Mouse (Mus musculus): Measurements from ENCODE around the gene Gadd45b. TPM values are rescaled to one million over a fixed set of nuclear protein-coding genes. Genes with fewer than 3 reads are reported as not detected.

Gadd45b gene
- polyA plus RNA-seq, 1 experiment from 2014 or later, result 6.5 TPM

DNA sequence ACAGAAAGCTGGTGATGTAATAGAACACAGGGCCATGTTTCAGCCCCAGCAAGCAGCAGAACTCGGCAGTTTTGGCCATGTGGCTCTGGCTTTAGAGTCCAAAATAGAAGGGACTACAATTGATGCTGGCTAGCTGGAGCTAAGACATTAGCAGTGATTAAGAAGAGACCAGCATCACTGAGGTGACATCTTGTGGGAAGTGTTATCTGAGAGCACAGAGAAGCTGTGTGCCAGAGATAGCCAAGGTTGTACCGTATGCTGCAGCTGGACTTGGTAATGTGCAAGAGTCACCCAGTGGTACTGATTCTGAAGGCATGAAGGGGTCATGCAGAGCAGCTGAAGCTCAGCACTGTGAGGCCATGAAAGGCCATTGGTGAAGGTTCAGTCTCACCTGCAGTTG is 14.6 kb upstream of the Gadd45b start:
- Histone ChIP-seq H3K9me3 (no peaks in the 10 kb centered on the region), H3K4me1 (peaks cover 37% of the 10 kb centered on the region), H3K4me3 (peak overlapping the region; percentile 99; the same call in 1 of the 2 replicates), H3K27ac (replicated peaks) (no peak overlapping the region), H3K27me3 (replicated peaks; ENCODE audit: low read depth, poor library complexity, severe bottlenecking) (no peaks in the 10 kb centered on the region), H3K36me3 (replicated peaks) (peaks cover 62% of the 10 kb centered on the region)
- WGBS, result 83% methylated on average over 2 of the region's 2 CpGs
- DNase-seq (ENCODE audit: low spot score), result no peak

- 92% methylated on average over 4 of the region's 4 CpGs for WGBS
- Histone ChIP-seq H3K4me1 (peaks cover 37% of the 10 kb centered on the region), H3K9me3 (no peaks in the 10 kb centered on the region), H3K27me3 (replicated peaks; ENCODE audit: low read depth, poor library complexity, severe bottlenecking) (no peaks in the 10 kb centered on the region), H3K36me3 (replicated peaks) (peaks cover 57% of the 10 kb centered on the region), H3K4me3 (peak overlapping the region; percentile 99; the same call in 1 of the 2 replicates), H3K27ac (replicated peaks) (no peak overlapping the region)
- no peak for DNase-seq (ENCODE audit: low spot score)
Observed at GRCm38 (mm10) chr10:80915736-80916135, 14.1 kb upstream of the Gadd45b start.

DNA sequence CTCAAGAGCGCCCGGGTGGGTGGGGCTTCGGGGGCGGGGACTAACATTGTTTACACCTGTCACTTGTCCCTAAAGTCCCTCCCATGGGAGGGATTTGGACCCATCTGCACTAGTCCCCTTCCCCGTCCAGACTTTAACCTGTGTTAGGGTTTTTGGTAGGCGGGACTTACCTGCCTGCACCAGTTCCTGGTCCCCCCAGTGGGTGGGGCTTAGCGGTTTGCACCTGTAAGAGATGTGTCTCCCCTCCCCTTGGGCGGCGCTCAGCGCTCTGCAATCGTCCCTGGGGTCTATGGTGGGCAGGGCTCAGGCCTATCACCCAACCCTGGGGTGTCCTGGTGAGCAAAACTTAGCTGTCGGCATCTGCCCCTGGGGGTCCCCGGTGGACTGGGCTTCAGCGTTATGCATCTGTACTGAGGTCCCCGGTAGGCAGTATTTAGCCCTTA is 12.5 kb upstream of the Gadd45b start:
- Histone ChIP-seq H3K36me3 (replicated peaks) (peaks cover 41% of the 10 kb centered on the region), H3K4me3 (peak overlapping the region; percentile 99), H3K4me1 (peaks cover 46% of the 10 kb centered on the region), H3K27me3 (replicated peaks; ENCODE audit: low read depth, poor library complexity, severe bottlenecking) (0 out of 2 replicates have a peak, but pooled peaks cover 7% of the 10 kb centered on the region), H3K9me3 (no peaks in the 10 kb centered on the region), H3K27ac (replicated peaks) (peak overlapping the region; percentile 94)
- WGBS, result under 1% methylated on average over 15 of the region's 15 CpGs
- peak; percentile 49 for DNase-seq (ENCODE audit: low spot score)

DNA sequence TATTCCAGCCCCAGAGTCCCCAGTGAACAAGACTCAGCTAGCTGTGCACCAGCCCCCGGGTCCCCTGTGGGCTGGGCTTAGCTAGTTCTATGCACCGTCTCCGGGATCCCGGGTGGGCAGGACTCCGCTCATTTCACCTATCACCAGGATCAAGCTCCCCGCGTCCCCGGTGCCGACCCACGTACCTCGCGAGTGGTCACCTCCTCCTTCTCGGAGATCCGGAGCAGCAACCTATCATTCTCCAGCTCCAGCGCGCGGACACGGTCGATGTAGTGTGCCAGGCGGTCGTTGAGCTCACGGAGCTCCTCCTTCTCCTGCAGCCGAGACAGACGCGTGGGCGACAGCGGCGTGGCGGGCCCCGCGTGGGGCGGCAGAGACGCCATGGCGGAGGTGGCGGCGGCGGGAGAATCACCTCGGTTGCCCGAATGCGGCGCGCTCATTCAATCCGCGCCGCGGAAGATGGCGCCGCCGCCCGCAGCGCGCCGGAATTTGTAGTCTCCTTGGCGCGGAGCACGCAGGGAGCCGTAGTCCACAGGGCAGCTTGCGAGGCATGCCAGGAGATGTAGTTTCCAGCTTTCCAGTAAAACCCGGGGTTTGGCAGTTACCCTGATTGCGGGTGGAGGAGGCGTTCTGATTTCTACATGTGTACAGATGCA is 12.0 kb upstream of the Gadd45b start, which contains the start of gene Lmnb2:
TSS of gene Lmnb2 (minus strand) at position 467 of the 656 bp plus-strand sequence.
- H3K4me3 ChIP-seq, result peak within 1 kb of the TSS; percentile 99
- peak; percentile 82 for DNase-seq (ENCODE audit: low spot score)
- H3K4me1 ChIP-seq, result peaks cover 46% of the 10 kb centered on the region
- H3K36me3 ChIP-seq (replicated peaks), result peaks cover 35% of the 10 kb centered on the region
- H3K27me3 ChIP-seq (replicated peaks; ENCODE audit: low read depth, poor library complexity, severe bottlenecking), result 0 out of 2 replicates have a peak, but pooled peaks cover 11% of the 10 kb centered on the region
- WGBS, result 1% methylated on average over 61 of the region's 61 CpGs
- H3K27ac ChIP-seq (replicated peaks), result peak within 1 kb of the TSS; percentile 94
- H3K9me3 ChIP-seq, result no peaks in the 10 kb centered on the region

DNA sequence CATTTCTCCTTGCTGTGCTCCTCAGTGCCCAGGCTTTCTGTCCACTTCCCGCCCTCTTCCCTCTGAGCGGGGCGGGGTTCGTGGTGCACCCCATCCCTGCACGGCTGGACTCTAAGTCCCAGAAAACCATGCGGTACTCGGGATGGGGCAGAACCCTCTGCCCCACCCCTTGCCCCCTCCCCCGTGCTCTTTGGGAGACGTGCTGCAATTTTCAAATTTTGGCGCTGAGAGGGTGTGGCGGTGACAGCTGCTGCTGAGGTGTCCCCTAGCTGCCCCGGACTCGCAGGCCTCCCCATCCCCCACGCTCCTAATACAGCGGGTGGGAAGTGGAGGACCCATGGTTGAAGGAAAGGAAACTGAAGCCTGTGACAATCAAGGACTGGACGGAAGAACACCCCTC is 8.0 kb upstream of the Gadd45b start:
- peak; percentile 53 for DNase-seq (ENCODE audit: low spot score)

DNA sequence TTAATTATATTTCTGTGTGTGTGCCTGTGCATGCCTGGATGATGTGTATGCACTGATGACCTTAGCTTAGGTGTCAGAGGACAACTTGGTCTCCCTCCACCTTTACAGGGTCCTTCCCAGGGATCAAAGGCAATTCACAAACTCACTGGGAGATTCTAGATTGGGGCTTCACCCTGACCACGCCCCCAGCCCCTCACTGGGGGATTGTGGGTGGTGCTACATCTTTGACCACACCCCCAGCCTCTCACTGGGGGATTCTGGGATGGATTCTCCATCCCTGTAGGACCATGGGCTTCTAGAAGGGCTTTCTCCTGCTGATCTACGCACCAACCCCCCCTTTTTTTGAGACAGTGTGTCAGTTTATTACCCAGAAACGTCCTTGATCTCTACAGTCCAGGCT is 4.4 kb upstream of the Gadd45b start:
- H3K36me3 ChIP-seq (replicated peaks), result no peaks in the 10 kb centered on the region
- no peak overlapping the region for H3K27ac ChIP-seq (replicated peaks)
- H3K4me1 ChIP-seq, result peaks cover 43% of the 10 kb centered on the region
- WGBS, result 51% methylated on average over 3 of the region's 3 CpGs
- peaks cover 17% of the 10 kb centered on the region for H3K27me3 ChIP-seq (replicated peaks; ENCODE audit: low read depth, poor library complexity, severe bottlenecking)
- H3K9me3 ChIP-seq, result no peaks in the 10 kb centered on the region
- no peak overlapping the region for H3K4me3 ChIP-seq
- no peak for DNase-seq (ENCODE audit: low spot score)

More for the DNA sequence above, 8.0 kb upstream of the Gadd45b start:
- Histone ChIP-seq H3K4me1 (peaks cover 36% of the 10 kb centered on the region), H3K27ac (replicated peaks) (peak overlapping the region; percentile 75), H3K36me3 (replicated peaks) (no peaks in the 10 kb centered on the region), H3K4me3 (peak overlapping the region; percentile 53), H3K27me3 (replicated peaks; ENCODE audit: low read depth, poor library complexity, severe bottlenecking) (0 out of 2 replicates have a peak, but pooled peaks cover 12% of the 10 kb centered on the region), H3K9me3 (no peaks in the 10 kb centered on the region)
- 3% methylated on average over 16 of the region's 16 CpGs for WGBS

DNA sequence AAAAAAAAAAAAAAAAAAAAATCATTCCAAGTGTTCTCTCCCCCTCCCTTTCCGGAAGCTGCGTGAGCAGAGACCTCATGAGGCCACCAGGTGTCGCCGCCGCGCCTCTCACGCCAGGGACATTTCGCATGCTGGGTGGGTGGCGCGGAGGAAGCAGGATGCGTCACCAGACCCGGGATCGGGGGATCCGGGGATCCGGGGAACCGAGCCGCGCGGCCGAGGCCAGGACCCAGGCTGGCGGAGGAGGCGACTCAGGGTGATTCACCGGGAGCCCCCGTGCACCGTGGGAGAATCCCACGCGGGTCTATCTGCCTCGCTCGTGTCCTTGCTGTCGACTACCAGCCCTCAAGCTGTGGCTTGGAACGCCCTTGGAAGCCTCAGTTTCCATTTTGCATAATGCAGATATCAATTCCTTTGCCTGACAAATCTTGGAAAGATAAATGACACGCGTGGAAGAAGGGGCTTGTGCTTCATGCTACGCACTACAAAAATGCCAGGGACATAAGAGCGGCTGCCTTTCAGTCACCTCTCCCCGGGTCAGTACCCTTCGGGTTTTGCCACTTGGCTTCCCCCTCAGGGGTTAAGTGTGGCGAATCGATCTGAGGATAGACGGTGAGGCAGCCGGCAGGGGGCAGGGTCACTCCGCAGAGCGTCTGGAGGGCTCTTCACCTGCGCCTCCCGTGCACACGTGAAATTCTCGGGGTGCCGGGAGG is 1.1 kb upstream of the Gadd45b start:
- peak overlapping the region; percentile 64 for H3K4me3 ChIP-seq
- peak; percentile 92 for DNase-seq (ENCODE audit: low spot score)
- under 1% methylated on average over 48 of the region's 48 CpGs for WGBS
- H3K27me3 ChIP-seq (replicated peaks; ENCODE audit: low read depth, poor library complexity, severe bottlenecking), result peaks cover 38% of the 10 kb centered on the region
- H3K4me1 ChIP-seq, result peaks cover 67% of the 10 kb centered on the region
- H3K27ac ChIP-seq (replicated peaks), result peak overlapping the region; percentile 78
- no peaks in the 10 kb centered on the region for H3K36me3 ChIP-seq (replicated peaks)
- no peaks in the 10 kb centered on the region for H3K9me3 ChIP-seq

GRCm38 (mm10) chr10:80930361-80931152 is 684 bp downstream of the Gadd45b start:
- Histone ChIP-seq H3K4me3 (peak overlapping the region; percentile 64), H3K4me1 (peaks cover 83% of the 10 kb centered on the region), H3K36me3 (replicated peaks) (no peaks in the 10 kb centered on the region), H3K27ac (replicated peaks) (peak overlapping the region; percentile 52), H3K27me3 (replicated peaks; ENCODE audit: low read depth, poor library complexity, severe bottlenecking) (peaks cover 56% of the 10 kb centered on the region), H3K9me3 (no peaks in the 10 kb centered on the region)
- peak; percentile 46 for DNase-seq (ENCODE audit: low spot score)
- WGBS, result under 1% methylated on average over 45 of the region's 45 CpGs

DNA sequence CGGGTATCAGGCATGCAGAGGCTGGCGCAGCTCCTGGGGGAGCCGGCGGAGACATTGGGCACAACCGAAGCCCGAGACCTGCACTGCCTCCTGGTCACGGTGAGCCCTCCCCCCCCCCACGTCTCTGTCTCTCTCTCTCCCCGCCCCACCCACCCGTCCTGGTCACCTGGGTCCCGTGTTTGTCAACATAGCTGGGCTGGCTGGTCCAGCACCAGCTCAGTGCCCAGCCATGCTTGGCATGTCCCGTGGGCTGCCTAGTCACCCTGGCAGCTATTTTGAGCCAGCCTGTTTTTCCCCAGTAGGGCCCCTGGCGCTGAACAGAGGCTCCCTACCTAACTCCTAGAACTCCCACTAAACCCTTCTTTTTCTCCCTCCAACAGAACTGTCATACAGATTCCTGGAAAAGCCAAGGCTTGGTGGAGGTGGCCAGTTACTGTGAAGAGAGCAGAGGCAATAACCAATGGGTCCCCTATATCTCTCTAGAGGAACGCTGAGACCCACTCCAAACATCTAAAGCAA is 1.3 kb downstream of the Gadd45b start:
- peak overlapping the region; percentile 64 for H3K4me3 ChIP-seq
- no peak overlapping the region for H3K27ac ChIP-seq (replicated peaks)
- peak; percentile 37 for DNase-seq (ENCODE audit: low spot score)
- WGBS, result 6% methylated on average over 14 of the region's 14 CpGs
- no peaks in the 10 kb centered on the region for H3K9me3 ChIP-seq
- peaks cover 86% of the 10 kb centered on the region for H3K4me1 ChIP-seq
- H3K27me3 ChIP-seq (replicated peaks; ENCODE audit: low read depth, poor library complexity, severe bottlenecking), result peaks cover 62% of the 10 kb centered on the region
- H3K36me3 ChIP-seq (replicated peaks), result no peaks in the 10 kb centered on the region

DNA sequence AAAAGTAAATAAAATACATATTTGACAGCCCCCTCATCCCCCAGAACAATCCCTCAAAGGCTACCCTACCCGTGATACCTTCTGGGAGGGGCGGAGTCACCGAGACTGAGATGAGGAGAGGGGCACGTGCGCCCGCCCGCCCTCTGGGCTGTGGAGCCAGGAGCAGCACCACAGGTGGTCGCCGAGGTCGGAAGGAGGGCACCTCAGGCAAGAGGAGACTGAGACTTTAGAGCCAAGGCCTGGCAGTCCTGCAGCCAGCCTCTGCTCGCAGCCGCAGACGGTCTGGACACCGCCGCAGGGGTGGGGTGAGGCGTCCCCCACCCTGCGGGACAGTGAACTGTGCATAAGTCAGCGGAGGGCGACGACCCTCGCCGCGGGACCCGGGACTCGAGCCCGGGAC is 1.8 kb downstream of the Gadd45b start:
- Histone ChIP-seq H3K36me3 (replicated peaks) (no peaks in the 10 kb centered on the region), H3K4me1 (peaks cover 86% of the 10 kb centered on the region), H3K9me3 (no peaks in the 10 kb centered on the region), H3K4me3 (peak overlapping the region; percentile 64), H3K27ac (replicated peaks) (no peak overlapping the region), H3K27me3 (replicated peaks; ENCODE audit: low read depth, poor library complexity, severe bottlenecking) (peaks cover 67% of the 10 kb centered on the region)
- under 1% methylated on average over 26 of the region's 26 CpGs for WGBS
- DNase-seq (ENCODE audit: low spot score), result peak; percentile 58

DNA sequence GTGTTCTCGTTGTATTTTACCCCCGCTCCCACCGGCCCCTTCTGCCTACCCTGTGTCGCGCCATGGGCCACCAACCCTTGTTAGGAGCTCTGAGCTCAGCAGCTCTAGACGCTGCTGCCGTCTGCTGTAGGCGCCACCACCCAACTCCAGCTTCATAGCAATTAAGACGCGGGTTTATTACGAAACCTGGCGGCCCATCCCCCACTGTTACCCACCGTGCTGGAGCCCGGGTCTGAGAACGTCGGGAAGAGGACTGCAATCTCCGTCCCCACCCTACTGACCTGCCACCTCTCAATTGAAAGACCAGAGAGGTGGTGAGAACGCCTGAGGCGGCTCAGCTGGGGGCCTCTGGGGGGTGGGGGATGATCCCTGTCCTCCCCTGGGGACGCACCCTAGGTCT is 2.3 kb downstream of the Gadd45b start:
- Histone ChIP-seq H3K9me3 (no peaks in the 10 kb centered on the region), H3K36me3 (replicated peaks) (no peaks in the 10 kb centered on the region), H3K4me1 (peaks cover 86% of the 10 kb centered on the region), H3K27me3 (replicated peaks; ENCODE audit: low read depth, poor library complexity, severe bottlenecking) (peaks cover 72% of the 10 kb centered on the region), H3K4me3 (peak overlapping the region; percentile 64), H3K27ac (replicated peaks) (0 out of 2 replicates have a peak overlapping the region, but pooled peaks have one; percentile 45)
- under 1% methylated on average over 20 of the region's 20 CpGs for WGBS
- peak; percentile 59 for DNase-seq (ENCODE audit: low spot score)

Measured in embryonic facial prominence, embryonic 10.5 days (tissue).